Comparison of ENCODE assay signal across 8 mouse cellular contexts in the genomic region with DNA sequence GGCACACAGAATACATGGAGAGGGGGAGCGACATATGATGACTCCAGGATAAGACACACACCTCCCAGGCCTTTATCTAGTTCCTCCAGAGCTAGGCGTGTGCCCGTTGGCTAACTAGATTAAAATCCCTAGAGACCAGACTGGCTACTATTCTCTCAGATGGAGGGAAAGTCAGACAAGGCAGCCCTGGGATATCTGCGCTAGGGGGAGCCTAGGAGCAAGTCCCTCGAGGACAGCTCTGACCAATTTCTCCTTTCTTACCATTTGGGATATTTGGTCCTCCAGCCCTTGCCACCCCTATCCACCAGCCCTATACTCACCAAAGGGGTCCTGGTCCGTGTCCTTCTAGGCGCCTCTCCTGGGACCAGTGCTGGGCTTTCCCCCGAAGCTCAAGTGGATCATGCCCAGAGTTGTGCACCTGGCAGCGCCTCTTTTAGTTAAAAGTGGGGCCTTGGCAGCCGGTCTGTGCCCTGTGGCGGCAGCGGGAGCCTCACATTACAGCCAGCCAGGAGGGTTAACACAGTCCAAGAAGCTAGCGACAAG. TPM values are rescaled to one million over a fixed set of nuclear protein-coding genes. Genes with fewer than 3 reads are reported as not detected.
DNase-seq lines count a peak whose midpoint lies in the region; ATAC-seq lines count a peak whose summit lies in the region.

No protein-coding gene starts in this region.

- H3K36me3 ChIP-seq in embryonic facial prominence, embryonic 12.5 days = no peaks in the 10 kb centered on the region
- 0 out of 2 replicates have a peak, but pooled peaks cover 9% of the 10 kb centered on the region for H3K36me3 ChIP-seq in heart, embryonic 14.5 days (ENCODE audit: control insufficient read depth, insufficient read depth, low read length)

- peak overlapping the region; percentile 37 for H3K9ac ChIP-seq in embryonic facial prominence, embryonic 12.5 days
- H3K9ac ChIP-seq in heart, embryonic 14.5 days (ENCODE audit: low read length) = peak overlapping the region; percentile 54; the same call in 1 of the 2 replicates

- 1% methylated on average over 13 of the region's 13 CpGs for WGBS in embryonic facial prominence, embryonic 12.5 days
- 2% methylated on average over 13 of the region's 13 CpGs for WGBS in heart, embryonic 14.5 days

- DNase-seq in adrenal gland, adult (ENCODE audit: inconsistent age in 2 of 2, low spot score in 1 of 2) = peak; percentile 65 to 88
- no peak for DNase-seq in adrenal gland, postnatal 4 days (ENCODE audit: low spot score in 2 of 2)
- DNase-seq in adipocyte (ENCODE audit: low spot score) = peak; percentile 42
- DNase-seq in kidney, postnatal 14 days = peak; percentile 73
- peak; percentile 80 to 85 for DNase-seq in spleen, postnatal 4 days (ENCODE audit: low spot score in 2 of 2)

- H3K4me3 ChIP-seq in embryonic facial prominence, embryonic 12.5 days = peak overlapping the region; percentile 39
- H3K4me3 ChIP-seq in heart, embryonic 14.5 days (ENCODE audit: control insufficient read depth in 1 of 2, insufficient read depth in 1 of 2, low read depth in 1 of 2, low read length in 2 of 2) = peak overlapping the region; percentile 39 to 41

- H3K27ac ChIP-seq in embryonic facial prominence, embryonic 12.5 days = no peak overlapping the region; the same call in none of the 2 replicates
- no peak overlapping the region for H3K27ac ChIP-seq in heart, embryonic 14.5 days (replicated peaks in 1 of 2; ENCODE audit: control insufficient read depth in 1 of 2, insufficient read depth in 1 of 2, low read depth in 2 of 2, low read length in 2 of 2)

- H3K4me2 ChIP-seq in embryonic facial prominence, embryonic 12.5 days (replicated peaks) = peak overlapping the region; percentile 85
- peak overlapping the region; percentile 77 for H3K4me2 ChIP-seq in heart, embryonic 14.5 days (ENCODE audit: low read length)

- H3K4me1 ChIP-seq in embryonic facial prominence, embryonic 12.5 days = peaks cover 29% of the 10 kb centered on the region
- peaks cover 24 to 30% of the 10 kb centered on the region in 2 experiments for H3K4me1 ChIP-seq in heart, embryonic 14.5 days (ENCODE audit: control insufficient read depth in 2 of 2, insufficient read depth in 2 of 2, low read length in 2 of 2)

- no peaks in the 10 kb centered on the region for H3K9me3 ChIP-seq in embryonic facial prominence, embryonic 12.5 days
- 0 out of 2 replicates have a peak, but pooled peaks cover 3% of the 10 kb centered on the region for H3K9me3 ChIP-seq in heart, embryonic 14.5 days (ENCODE audit: control insufficient read depth, low read length)

- peaks cover 50% of the 10 kb centered on the region for H3K27me3 ChIP-seq in embryonic facial prominence, embryonic 12.5 days
- H3K27me3 ChIP-seq in heart, embryonic 14.5 days (ENCODE audit: control insufficient read depth, insufficient read depth, low read length) = peaks cover 42% of the 10 kb centered on the region

- ATAC-seq in embryonic facial prominence, embryonic 12.5 days (ENCODE audit: insufficient number of reproducible peaks, insufficient read depth, low FRiP score, low TSS enrichment) = no peak
- no peak for ATAC-seq in heart, embryonic 14.5 days (ENCODE audit: insufficient number of reproducible peaks, insufficient read depth, low FRiP score, low read depth)
- ATAC-seq in megakaryocyte, adult 5-6 weeks (ENCODE audit: poor library complexity, severe bottlenecking) = peak; percentile 61

RNA-seq across cellular contexts. Expression of a gene that starts 0.8 kb away (rescaled TPM):
- total RNA-seq in adrenal gland, postnatal 4 days (2021) = under 1 TPM; 0.45 to 0.90 TPM
- polyA plus RNA-seq in embryonic facial prominence, embryonic 12.5 days (2016; fragmentation: Nextera tagmentation; extraction: Ambion mirVana) = 2.4 and 3.4 TPM in 2 replicates
- polyA plus RNA-seq in heart, embryonic 14.5 days (2014; fragmentation: Nextera tagmentation; extraction: Ambion mirVana) = 0.81 and 0.85 TPM in 2 replicates
- total RNA-seq in megakaryocyte, adult 5-6 weeks (2015) = not detected in 2 replicates
- total RNA-seq in megakaryocyte, adult 5-6 weeks (2017) = not detected in 2 replicates

RNA-seq across cellular contexts. Expression of a gene that starts 14.0 kb away (rescaled TPM):
- 10 to 100 TPM; 43.9 to 45.1 TPM for total RNA-seq in adrenal gland, postnatal 4 days (2021)
- 50.3 and 52.6 TPM in 2 replicates for polyA plus RNA-seq in embryonic facial prominence, embryonic 12.5 days (2016; fragmentation: Nextera tagmentation; extraction: Ambion mirVana)
- polyA plus RNA-seq in heart, embryonic 14.5 days (2014; fragmentation: Nextera tagmentation; extraction: Ambion mirVana) = 35.5 and 36.4 TPM in 2 replicates
- 15.5 and 17.0 TPM in 2 replicates for total RNA-seq in megakaryocyte, adult 5-6 weeks (2015)
- total RNA-seq in megakaryocyte, adult 5-6 weeks (2017) = 8.7 and 11.2 TPM in 2 replicates

RNA-seq across cellular contexts. Expression of a gene that starts 36.9 kb away (rescaled TPM):
- 1 to 10 TPM; 9.6 to 9.8 TPM for total RNA-seq in adrenal gland, postnatal 4 days (2021)
- 21.0 and 21.7 TPM in 2 replicates for polyA plus RNA-seq in embryonic facial prominence, embryonic 12.5 days (2016; fragmentation: Nextera tagmentation; extraction: Ambion mirVana)
- polyA plus RNA-seq in heart, embryonic 14.5 days (2014; fragmentation: Nextera tagmentation; extraction: Ambion mirVana) = 10.4 and 10.6 TPM in 2 replicates
- total RNA-seq in megakaryocyte, adult 5-6 weeks (2015) = 5.2 and 6.5 TPM in 2 replicates
- total RNA-seq in megakaryocyte, adult 5-6 weeks (2017) = 4.1 and 4.3 TPM in 2 replicates

RNA-seq across cellular contexts. Expression of a gene that starts 41.6 kb away (rescaled TPM):
- 100 to 1,000 TPM; 139 to 148 TPM for total RNA-seq in adrenal gland, postnatal 4 days (2021)
- 181 and 194 TPM in 2 replicates for polyA plus RNA-seq in embryonic facial prominence, embryonic 12.5 days (2016; fragmentation: Nextera tagmentation; extraction: Ambion mirVana)
- 222 and 250 TPM in 2 replicates for polyA plus RNA-seq in heart, embryonic 14.5 days (2014; fragmentation: Nextera tagmentation; extraction: Ambion mirVana)
- 482 and 584 TPM in 2 replicates for total RNA-seq in megakaryocyte, adult 5-6 weeks (2015)
- total RNA-seq in megakaryocyte, adult 5-6 weeks (2017) = 229 and 245 TPM in 2 replicates

RNA-seq across cellular contexts. Expression of a gene that starts 45.5 kb away (rescaled TPM):
- 10 to 100 TPM; 32.6 to 34.6 TPM for total RNA-seq in adrenal gland, postnatal 4 days (2021)
- 42.8 and 43.1 TPM in 2 replicates for polyA plus RNA-seq in embryonic facial prominence, embryonic 12.5 days (2016; fragmentation: Nextera tagmentation; extraction: Ambion mirVana)
- polyA plus RNA-seq in heart, embryonic 14.5 days (2014; fragmentation: Nextera tagmentation; extraction: Ambion mirVana) = 13.8 and 18.2 TPM in 2 replicates
- not detected in 2 replicates for total RNA-seq in megakaryocyte, adult 5-6 weeks (2015)
- 0.61 TPM in 1 of 2 replicates, not detected in the other for total RNA-seq in megakaryocyte, adult 5-6 weeks (2017)

Comparison
In these comparisons a context has a peak if more than half of its experiments do, and no peak if none do; other contexts are left out.
1. DNase-seq: peak in adrenal gland, adult (2 of 2), adipocyte (single experiment), kidney, postnatal 14 days (single experiment) and spleen, postnatal 4 days (2 of 2); none in adrenal gland, postnatal 4 days (0 of 2).